Mouse (Mus musculus) kidney, postnatal 0 days (tissue): ENCODE measurements around the gene Bpi. TPM values are rescaled to one million over a fixed set of nuclear protein-coding genes. Genes with fewer than 3 reads are reported as not detected.
A peak's percentile ranks its signal among the peaks of the same experiment; 100 is the strongest.

Experiments used
- ATAC-seq: fragments of 200-750 bp; cut with Nextera tagmentation; replicated peaks from 2 replicates; pipeline ENCODE4 v1.8.0; 2017; ENCODE audit warnings: low read depth, moderate number of reproducible peaks, moderate TSS enrichment, moderate library complexity; ENCODE audit not compliant: low FRiP score
- DNase-seq: peaks from one replicate; pipeline ENCODE4 v3.0.0-alpha.2; 2016; ENCODE audit warnings: low spot score
- H3K27ac ChIP-seq: fragments of 300-500 bp; sonication (generic); 2 replicates; pipeline ENCODE4 v1.5.1; 2014; ENCODE audit warnings: mild to moderate bottlenecking
- H3K27me3 ChIP-seq: fragments of 300-500 bp; sonication (generic); 2 replicates; pipeline ENCODE4 v1.6.1; 2014; ENCODE audit warnings: low read length, mixed read lengths; ENCODE audit not compliant: insufficient read depth
- H3K36me3 ChIP-seq: fragments of 300-500 bp; sonication (generic); 2 replicates; pipeline ENCODE4 v1.6.1; 2014; ENCODE audit warnings: low read length, mixed read lengths; ENCODE audit not compliant: insufficient read depth
- H3K4me1 ChIP-seq: fragments of 300-500 bp; sonication (generic); replicated peaks from 2 replicates; pipeline ENCODE4 v1.6.1; 2014; ENCODE audit warnings: antibody characterized with exemption, low read length, mixed read lengths; ENCODE audit not compliant: insufficient read depth
- H3K4me2 ChIP-seq: fragments of 300-500 bp; sonication (generic); 2 replicates; pipeline ENCODE4 v1.6.1; 2014; ENCODE audit warnings: mild to moderate bottlenecking, low read length, moderate library complexity, mixed read lengths
- H3K4me3 ChIP-seq: fragments of 300-500 bp; sonication (generic); replicated peaks from 2 replicates; pipeline ENCODE4 v1.5.1; 2014; ENCODE audit warnings: low read depth, low read length
- H3K9ac ChIP-seq: fragments of 300-500 bp; sonication (generic); 2 replicates; pipeline ENCODE4 v1.6.1; 2014; ENCODE audit warnings: low read depth, low read length
- H3K9me3 ChIP-seq: fragments of 300-500 bp; sonication (generic); replicated peaks from 2 replicates; pipeline ENCODE4 v1.6.1; 2016; ENCODE audit warnings: low read length, inconsistent platforms, mixed read lengths
- CTCF ChIP-seq: IDR thresholded peaks from 2 replicates; pipeline ENCODE4 v1.5.1; 2016; ENCODE audit warnings: antibody characterized with exemption, low read depth, mild to moderate bottlenecking, moderate library complexity
- WGBS: fragments of 180-500 bp; shearing (Covaris S2); extraction: QIAGEN DNeasy Blood & Tissue Kit; methylation state at CpG from one replicate; pipeline ENCODE4 v1.1.7; 2014; 5-methylcytosine and 5-hydroxymethylcytosine counted together
- polyA plus RNA-seq: library from polyadenylated mRNA; unstranded; fragments of >200 nt; fragmentation: Nextera tagmentation; extraction: Ambion mirVana; gene quantifications from 2 replicates; pipeline ENCODE4 v1.2.1, GENCODE M21; 2015

Bpi gene
- polyA plus RNA-seq, 1 experiment from 2014 or later = 0.12 TPM

DNA sequence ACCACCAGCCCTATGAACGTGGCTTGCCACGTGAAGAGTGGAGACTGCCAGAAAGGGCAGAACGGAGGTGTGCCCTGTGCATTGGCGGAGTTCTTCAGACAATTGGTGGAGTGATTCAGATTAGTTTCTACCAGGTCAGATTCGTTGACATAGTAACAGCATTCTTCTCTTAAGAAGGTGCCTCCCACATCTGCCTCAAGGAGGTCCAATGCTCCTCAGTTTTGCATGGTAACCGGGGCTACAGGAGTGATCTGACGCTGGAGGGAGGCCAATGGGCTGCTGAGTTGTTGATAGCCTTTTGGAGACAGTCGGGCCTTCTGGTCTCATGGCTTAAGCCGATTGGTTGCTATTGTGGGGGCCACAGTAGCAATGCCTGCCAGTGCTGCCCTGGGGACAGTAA is 37.8 kb downstream of the Bpi start:
- H3K4me2 ChIP-seq = no peak overlapping the region
- DNase-seq (peak; percentile 25), ATAC-seq (no peak)
- WGBS = 44% methylated on average over 9 of the region's 9 CpGs
- no peak for TF ChIP-seq CTCF
- H3K4me1 ChIP-seq = no peaks in the 10 kb centered on the region
- H3K27me3 ChIP-seq = no peaks in the 10 kb centered on the region
- H3K36me3 ChIP-seq = no peaks in the 10 kb centered on the region
- H3K27ac ChIP-seq = no peak overlapping the region
- H3K4me3 ChIP-seq = no peak overlapping the region
- H3K9me3 ChIP-seq = no peaks in the 10 kb centered on the region
- no peak overlapping the region for H3K9ac ChIP-seq

DNA sequence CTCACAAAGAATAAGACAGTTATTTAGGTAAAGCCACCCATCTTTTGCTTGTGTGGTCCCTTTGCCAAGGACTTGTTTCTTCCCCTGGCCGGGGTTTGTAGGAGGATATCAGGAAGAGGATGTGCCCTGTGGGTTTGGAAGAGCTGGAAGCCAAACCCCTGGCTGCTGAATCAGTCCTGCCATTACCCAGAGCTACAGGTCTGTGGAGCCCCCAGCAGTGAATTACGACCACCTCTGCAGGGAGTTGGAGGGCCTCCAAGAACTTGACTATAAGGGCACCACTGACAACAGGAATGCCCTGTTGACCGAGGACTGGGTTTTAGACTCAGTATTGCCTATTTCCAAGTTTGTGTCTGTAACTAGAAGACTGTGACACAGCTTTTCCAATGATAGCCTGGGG is 41.3 kb downstream of the Bpi start:
- Histone ChIP-seq H3K27me3 (no peaks in the 10 kb centered on the region), H3K4me3 (no peak overlapping the region), H3K27ac (no peak overlapping the region), H3K4me2 (no peak overlapping the region), H3K36me3 (no peaks in the 10 kb centered on the region), H3K4me1 (no peaks in the 10 kb centered on the region), H3K9me3 (no peaks in the 10 kb centered on the region), H3K9ac (no peak overlapping the region)
- WGBS = 73% methylated on average over 3 of the region's 3 CpGs
- ATAC-seq (no peak), DNase-seq (no peak)
- no peak for TF ChIP-seq CTCF

DNA sequence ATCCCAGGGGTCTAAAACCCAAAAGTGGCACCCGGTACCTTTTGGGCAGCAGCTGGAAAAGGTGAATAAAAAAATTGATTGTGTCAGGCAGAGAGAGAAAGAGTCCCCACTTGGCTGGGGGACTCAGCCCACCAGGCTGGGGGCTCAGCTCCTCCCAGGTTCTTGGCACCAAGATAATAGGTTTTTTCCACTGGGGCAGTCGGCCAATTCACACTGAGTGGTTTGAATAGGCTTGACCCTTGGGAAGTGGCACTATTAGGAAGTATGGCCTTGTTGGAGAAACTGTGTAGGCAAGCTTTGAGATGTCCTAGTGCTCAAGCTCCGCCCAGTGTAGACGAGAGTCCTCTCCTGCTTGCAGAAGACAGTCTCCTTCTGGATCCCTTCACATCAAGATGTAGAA is 41.8 kb downstream of the Bpi start:
- WGBS = 76% methylated on average over 4 of the region's 4 CpGs
- no peak for DNase-seq
- H3K4me1 ChIP-seq = no peaks in the 10 kb centered on the region
- H3K9me3 ChIP-seq = no peaks in the 10 kb centered on the region
- H3K4me3 ChIP-seq = no peak overlapping the region
- H3K9ac ChIP-seq = no peak overlapping the region
- no peak overlapping the region for H3K27ac ChIP-seq
- no peaks in the 10 kb centered on the region for H3K27me3 ChIP-seq
- no peaks in the 10 kb centered on the region for H3K36me3 ChIP-seq
- ATAC-seq = no peak
- no peak for TF ChIP-seq CTCF
- H3K4me2 ChIP-seq = no peak overlapping the region

DNA sequence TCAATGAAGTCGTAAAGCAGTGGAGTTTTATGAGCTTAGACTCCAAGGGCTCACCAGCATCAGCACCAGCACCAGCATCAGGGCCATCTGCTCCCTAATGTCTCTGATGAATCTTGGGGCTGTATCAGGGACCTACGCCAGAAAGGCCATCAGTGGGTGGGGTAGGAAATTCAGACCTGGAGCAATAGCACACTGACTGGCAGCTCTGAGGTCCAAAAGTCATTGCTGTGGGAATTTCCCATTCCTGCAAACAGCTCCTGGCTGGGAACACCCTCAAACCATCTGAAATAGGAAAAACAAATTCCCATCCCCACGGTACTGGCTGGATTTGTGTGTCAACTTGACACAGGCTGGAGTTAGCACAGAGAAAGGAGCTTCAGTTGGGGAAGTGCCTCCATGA is 44.9 kb downstream of the Bpi start:
- peaks cover 6% of the 10 kb centered on the region for H3K4me1 ChIP-seq
- ATAC-seq = no peak
- H3K4me2 ChIP-seq = no peak overlapping the region
- H3K9ac ChIP-seq = no peak overlapping the region
- no peak overlapping the region for H3K27ac ChIP-seq
- H3K27me3 ChIP-seq = no peaks in the 10 kb centered on the region
- no peak for TF ChIP-seq CTCF
- H3K36me3 ChIP-seq = no peaks in the 10 kb centered on the region
- no peaks in the 10 kb centered on the region for H3K9me3 ChIP-seq
- H3K4me3 ChIP-seq = no peak overlapping the region
- 64% methylated on average over 3 of the region's 3 CpGs for WGBS
- DNase-seq = no peak

DNA sequence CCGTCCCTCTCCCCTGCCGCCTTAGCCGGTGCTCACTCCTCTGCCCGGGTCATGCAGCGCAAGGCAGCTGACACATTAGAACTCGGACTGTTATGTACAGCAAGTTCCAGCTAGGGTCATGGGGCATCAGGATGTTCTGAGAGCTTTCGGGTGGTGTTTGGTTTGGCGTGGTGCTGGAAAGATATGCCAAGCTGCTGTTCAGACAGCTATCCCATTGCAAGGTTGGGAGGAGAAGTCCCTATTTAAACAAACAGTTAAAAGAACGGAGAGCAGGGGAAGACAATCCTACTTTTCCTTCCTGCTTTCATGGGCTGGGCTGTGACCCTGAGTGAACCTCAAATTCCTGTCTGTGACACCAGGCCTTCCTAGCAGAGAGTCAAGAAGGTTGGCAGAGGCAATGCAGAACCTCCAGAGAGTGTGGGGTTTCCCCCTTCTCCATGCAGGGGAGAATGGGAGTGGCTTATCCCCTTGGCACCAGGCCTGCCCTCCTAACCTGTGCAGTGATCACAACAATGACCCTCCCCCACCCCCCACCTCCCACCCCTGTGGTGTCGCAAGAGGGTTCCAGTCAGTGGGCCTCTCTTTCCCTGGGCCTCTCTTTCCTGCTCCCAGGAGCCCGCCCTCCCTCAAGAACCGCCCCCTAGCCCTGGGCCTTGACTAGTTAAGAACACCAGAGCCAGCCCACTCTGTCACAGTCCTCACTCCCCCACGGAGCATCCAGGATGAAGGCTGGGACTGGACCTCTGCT is 48.2 kb downstream of the Bpi start, which contains the start of gene Lbp:
Lbp (plus strand) TSS at position 546 of the 748 bp plus-strand sequence.
- Histone ChIP-seq H3K9me3 (no peaks in the 10 kb centered on the region), H3K27me3 (no peaks in the 10 kb centered on the region), H3K9ac (peak within 1 kb of the TSS; percentile 39; the same call in 1 of the 2 replicates), H3K4me1 (peaks cover 6% of the 10 kb centered on the region), H3K36me3 (no peaks in the 10 kb centered on the region), H3K4me3 (peak within 1 kb of the TSS; percentile 18; the same call in 1 of the 2 replicates), H3K27ac (peak within 1 kb of the TSS; percentile 76), H3K4me2 (peak within 1 kb of the TSS; percentile 44; the same call in 1 of the 2 replicates)
- 15% methylated on average over 13 of the region's 13 CpGs for WGBS
- DNase-seq (peak; percentile 92), ATAC-seq (peak; percentile 95)
- no peak for TF ChIP-seq CTCF

DNA sequence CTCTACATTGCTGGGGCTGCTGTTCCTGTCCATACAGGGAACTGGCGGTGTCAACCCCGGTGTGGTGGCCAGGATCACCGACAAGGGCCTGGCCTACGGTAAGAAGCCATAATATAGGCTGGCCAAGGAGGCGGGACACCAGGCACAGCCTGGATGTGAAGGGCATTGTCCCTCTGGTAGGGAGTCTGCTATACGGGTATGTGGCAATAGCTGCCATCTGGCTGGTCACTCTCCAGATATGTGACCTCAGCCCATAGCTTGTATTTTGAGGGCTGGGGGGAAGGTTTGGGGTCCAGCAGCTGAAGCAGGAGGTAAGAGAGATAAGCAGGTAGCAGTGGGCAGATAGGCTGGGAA is 48.8 kb downstream of the Bpi start:
- peak overlapping the region; percentile 76 for H3K27ac ChIP-seq
- peak overlapping the region; percentile 33; the same call in 1 of the 2 replicates for H3K9ac ChIP-seq
- DNase-seq = no peak
- H3K27me3 ChIP-seq = no peaks in the 10 kb centered on the region
- H3K4me1 ChIP-seq = peaks cover 6% of the 10 kb centered on the region
- no peaks in the 10 kb centered on the region for H3K9me3 ChIP-seq
- H3K4me2 ChIP-seq = peak overlapping the region; percentile 44; the same call in 1 of the 2 replicates
- no peak for TF ChIP-seq CTCF
- 21% methylated on average over 6 of the region's 6 CpGs for WGBS
- ATAC-seq = peak; percentile 57; the same call in 1 of the 2 replicates
- H3K36me3 ChIP-seq = no peaks in the 10 kb centered on the region
- H3K4me3 ChIP-seq = peak overlapping the region; percentile 18; the same call in 1 of the 2 replicates
